Mouse (Mus musculus): ENCODE measurements at regions not wholly inside any gene's neighbourhood (a gene's known extent, or its start where the extent isn't known, plus 50 kb on each side); places are given as distances from the start of the nearest gene placed in this dataset.

- Histone ChIP-seq H3K4me1 (replicated peaks; ENCODE audit: control insufficient read depth, insufficient read depth, low read length) (peaks cover 2% of the 10 kb centered on the region), H3K27ac (ENCODE audit: control insufficient read depth, insufficient read depth, low read length) (no peak overlapping the region), H3K4me3 (ENCODE audit: control insufficient read depth, insufficient read depth, low read length) (no peak overlapping the region), H3K27me3 (ENCODE audit: control insufficient read depth, insufficient read depth, low read length) (no peaks in the 10 kb centered on the region), H3K36me3 (ENCODE audit: control insufficient read depth, insufficient read depth, low read length) (no peaks in the 10 kb centered on the region)
- TF ChIP-seq CTCF (IDR thresholded peaks at IDR 0.05; ENCODE audit: borderline replicate concordance, control insufficient read depth, extremely low read depth, insufficient read depth, low read length, poor library complexity), result no peak
- no peak for TF ChIP-seq POLR2A (IDR thresholded peaks at IDR 0.05; ENCODE audit: control insufficient read depth, extremely low read depth, insufficient read depth, low read length, poor library complexity)
- whole genome bisulfite sequencing, result 91% methylated on average over 1 of the region's 1 CpGs
- DNase-seq, result no peak
Measured at GRCm38 (mm10) chr13:16341727-16342126, 330.1 kb downstream of the Inhba start.

- 91% methylated on average over 4 of the region's 4 CpGs for WGBS
- DNase-seq, result no peak
Measured at GRCm38 (mm10) chr13:16342171-16342570, 330.5 kb downstream of the Inhba start.

GRCm38 (mm10) chr13:16343280-16343945, 331.8 kb downstream of the Inhba start:
- 95% methylated on average over 4 of the region's 4 CpGs for WGBS
- DNase-seq, result no peak
- Histone ChIP-seq H3K4me1 (replicated peaks; ENCODE audit: control insufficient read depth, insufficient read depth, low read length) (peaks cover 2% of the 10 kb centered on the region), H3K27ac (ENCODE audit: control insufficient read depth, insufficient read depth, low read length) (no peak overlapping the region), H3K36me3 (ENCODE audit: control insufficient read depth, insufficient read depth, low read length) (no peaks in the 10 kb centered on the region), H3K4me3 (ENCODE audit: control insufficient read depth, insufficient read depth, low read length) (no peak overlapping the region), H3K27me3 (ENCODE audit: control insufficient read depth, insufficient read depth, low read length) (no peaks in the 10 kb centered on the region)
- TF ChIP-seq POLR2A (IDR thresholded peaks at IDR 0.05; ENCODE audit: control insufficient read depth, extremely low read depth, insufficient read depth, low read length, poor library complexity) (no peak), CTCF (IDR thresholded peaks at IDR 0.05; ENCODE audit: borderline replicate concordance, control insufficient read depth, extremely low read depth, insufficient read depth, low read length, poor library complexity) (no peak)

More at GRCm38 (mm10) chr13:16342171-16342570, 330.5 kb downstream of the Inhba start:
- no peak overlapping the region for H3K4me3 ChIP-seq (ENCODE audit: control insufficient read depth, insufficient read depth, low read length)
- H3K4me1 ChIP-seq (replicated peaks; ENCODE audit: control insufficient read depth, insufficient read depth, low read length), result peaks cover 2% of the 10 kb centered on the region
- H3K27ac ChIP-seq (ENCODE audit: control insufficient read depth, insufficient read depth, low read length), result no peak overlapping the region
- no peak for TF ChIP-seq POLR2A (IDR thresholded peaks at IDR 0.05; ENCODE audit: control insufficient read depth, extremely low read depth, insufficient read depth, low read length, poor library complexity)
- TF ChIP-seq CTCF (IDR thresholded peaks at IDR 0.05; ENCODE audit: borderline replicate concordance, control insufficient read depth, extremely low read depth, insufficient read depth, low read length, poor library complexity), result no peak
- no peaks in the 10 kb centered on the region for H3K36me3 ChIP-seq (ENCODE audit: control insufficient read depth, insufficient read depth, low read length)
- H3K27me3 ChIP-seq (ENCODE audit: control insufficient read depth, insufficient read depth, low read length), result no peaks in the 10 kb centered on the region

GRCm38 (mm10) chr13:16349353-16349752, 337.7 kb downstream of the Inhba start:
- H3K27ac ChIP-seq (ENCODE audit: control insufficient read depth, insufficient read depth, low read length), result no peak overlapping the region

GRCm38 (mm10) chr13:16350061-16350460, 338.4 kb downstream of the Inhba start:
- TF ChIP-seq CTCF (IDR thresholded peaks at IDR 0.05; ENCODE audit: borderline replicate concordance, control insufficient read depth, extremely low read depth, insufficient read depth, low read length, poor library complexity), result no peak
- TF ChIP-seq POLR2A (IDR thresholded peaks at IDR 0.05; ENCODE audit: control insufficient read depth, extremely low read depth, insufficient read depth, low read length, poor library complexity), result no peak
- no peaks in the 10 kb centered on the region for H3K36me3 ChIP-seq (ENCODE audit: control insufficient read depth, insufficient read depth, low read length)
- 96% methylated on average over 3 of the region's 3 CpGs for WGBS
- H3K27me3 ChIP-seq (ENCODE audit: control insufficient read depth, insufficient read depth, low read length), result no peaks in the 10 kb centered on the region
- no peak overlapping the region for H3K4me3 ChIP-seq (ENCODE audit: control insufficient read depth, insufficient read depth, low read length)
- H3K4me1 ChIP-seq (replicated peaks; ENCODE audit: control insufficient read depth, insufficient read depth, low read length), result no peaks in the 10 kb centered on the region
- no peak for DNase-seq
- no peak overlapping the region for H3K27ac ChIP-seq (ENCODE audit: control insufficient read depth, insufficient read depth, low read length)

More at GRCm38 (mm10) chr13:16349353-16349752, 337.7 kb downstream of the Inhba start:
- Histone ChIP-seq H3K36me3 (ENCODE audit: control insufficient read depth, insufficient read depth, low read length) (no peaks in the 10 kb centered on the region), H3K27me3 (ENCODE audit: control insufficient read depth, insufficient read depth, low read length) (no peaks in the 10 kb centered on the region), H3K4me3 (ENCODE audit: control insufficient read depth, insufficient read depth, low read length) (no peak overlapping the region), H3K4me1 (replicated peaks; ENCODE audit: control insufficient read depth, insufficient read depth, low read length) (no peaks in the 10 kb centered on the region)
- no peak for DNase-seq
- WGBS, result 52% methylated on average over 1 of the region's 1 CpGs
- TF ChIP-seq CTCF (IDR thresholded peaks at IDR 0.05; ENCODE audit: borderline replicate concordance, control insufficient read depth, extremely low read depth, insufficient read depth, low read length, poor library complexity) (no peak), POLR2A (IDR thresholded peaks at IDR 0.05; ENCODE audit: control insufficient read depth, extremely low read depth, insufficient read depth, low read length, poor library complexity) (no peak)

- Histone ChIP-seq H3K27me3 (ENCODE audit: control insufficient read depth, insufficient read depth, low read length) (no peaks in the 10 kb centered on the region), H3K27ac (ENCODE audit: control insufficient read depth, insufficient read depth, low read length) (no peak overlapping the region), H3K36me3 (ENCODE audit: control insufficient read depth, insufficient read depth, low read length) (no peaks in the 10 kb centered on the region), H3K4me1 (replicated peaks; ENCODE audit: control insufficient read depth, insufficient read depth, low read length) (no peaks in the 10 kb centered on the region), H3K4me3 (ENCODE audit: control insufficient read depth, insufficient read depth, low read length) (no peak overlapping the region)
- DNase-seq, result no peak
- TF ChIP-seq CTCF (IDR thresholded peaks at IDR 0.05; ENCODE audit: borderline replicate concordance, control insufficient read depth, extremely low read depth, insufficient read depth, low read length, poor library complexity) (no peak), POLR2A (IDR thresholded peaks at IDR 0.05; ENCODE audit: control insufficient read depth, extremely low read depth, insufficient read depth, low read length, poor library complexity) (no peak)
- 98% methylated on average over 1 of the region's 1 CpGs for WGBS
Measured at GRCm38 (mm10) chr13:16355316-16355715, 343.7 kb downstream of the Inhba start.

Data from thymus, adult 2 months (tissue).